Comparison of ENCODE assay signal across 8 mouse cellular contexts in genomic region chr9:64120584-64121277, GRCm38 (mm10). TPM values are rescaled to one million over a fixed set of nuclear protein-coding genes. Genes with fewer than 3 reads are reported as not detected.
DNase-seq lines count a peak whose midpoint lies in the region; ATAC-seq and TF ChIP-seq lines count a peak whose summit lies in the region.
"Had no signal": no experiment of that assay in that cellular context is flagged by ENCODE, and none has a peak within 500 bp of the region (broad histone marks: within the 10 kb centered on the region; RNA-seq: fewer than 3 reads in every experiment).

No protein-coding gene starts in this region.

- no peak for TF ChIP-seq CTCF in testis, adult 2 months (IDR thresholded peaks at IDR 0.05; ENCODE audit: control insufficient read depth, insufficient read depth, insufficient replicate concordance, low read depth, low read length)

- 42% methylated on average over 11 of the region's 11 CpGs for WGBS in forebrain, embryonic 14.5 days

- peak overlapping the region; percentile 16 for H3K4me3 ChIP-seq in testis, adult 2 months (ENCODE audit: control insufficient read depth, low read depth, low read length)
- no peak overlapping the region for H3K4me3 ChIP-seq in forebrain, embryonic 14.5 days (ENCODE audit: low read depth, low read length)

- H3K27me3 ChIP-seq in testis, adult 2 months (ENCODE audit: control insufficient read depth, insufficient read depth, low read length) = no peaks in the 10 kb centered on the region
- no peaks in the 10 kb centered on the region for H3K27me3 ChIP-seq in forebrain, embryonic 14.5 days (replicated peaks; ENCODE audit: control insufficient read depth, insufficient read depth, low read length)

- no peak overlapping the region for H3K9ac ChIP-seq in forebrain, embryonic 14.5 days (ENCODE audit: low read length)

- no peaks in the 10 kb centered on the region; the same call in 1 of the 2 replicates for H3K4me1 ChIP-seq in testis, adult 2 months (ENCODE audit: control insufficient read depth, insufficient read depth, low read length)
- no peaks in the 10 kb centered on the region for H3K4me1 ChIP-seq in forebrain, embryonic 14.5 days (ENCODE audit: control insufficient read depth, insufficient read depth, low read length)

- no peak for ATAC-seq in forebrain, embryonic 14.5 days

- no peak overlapping the region for H3K4me2 ChIP-seq in forebrain, embryonic 14.5 days (ENCODE audit: low read length)

- H3K27ac ChIP-seq in testis, adult 2 months (ENCODE audit: control insufficient read depth, insufficient read depth, low read depth, low read length) = no peak overlapping the region
- no peak overlapping the region for H3K27ac ChIP-seq in forebrain, embryonic 14.5 days (ENCODE audit: low read depth, low read length)

- no peaks in the 10 kb centered on the region for H3K9me3 ChIP-seq in forebrain, embryonic 14.5 days (replicated peaks; ENCODE audit: control insufficient read depth, low read length)

- no peak for TF ChIP-seq POLR2A in testis, adult 2 months (IDR thresholded peaks at IDR 0.05; ENCODE audit: control insufficient read depth, low read depth, low read length)

- DNase-seq in spleen, postnatal 4 days (ENCODE audit: low spot score in 2 of 2) = peak; percentile 55 to 69
- DNase-seq in spleen, postnatal 36 days (ENCODE audit: low spot score in 2 of 2) = no peak
- peak; percentile 50 for DNase-seq in c-Kit-positive CD71-positive TER-119-negative erythroid progenitor cells, embryonic 14.5 days (ENCODE audit: low read depth)
- DNase-seq in kidney, postnatal 25 days = peak; percentile 72 to 85
- DNase-seq in forebrain, embryonic 14.5 days (ENCODE audit: low spot score) = no peak
- no peak for DNase-seq in left cerebral cortex, adult 11 months (ENCODE audit: low spot score)

- no peaks in the 10 kb centered on the region for H3K36me3 ChIP-seq in testis, adult 2 months (ENCODE audit: control insufficient read depth, insufficient read depth, low read length)
- no peaks in the 10 kb centered on the region for H3K36me3 ChIP-seq in forebrain, embryonic 14.5 days (ENCODE audit: control insufficient read depth, insufficient read depth, low read length)

RNA-seq across cellular contexts. Expression of gene Lctl, which starts 3.8 kb away (rescaled TPM):
- 0.17 and 0.49 TPM in 2 replicates for polyA plus RNA-seq in testis, adult 2 months (2012; rRNA removed)
- polyA plus RNA-seq in forebrain, embryonic 14.5 days (2014; fragmentation: Nextera tagmentation; extraction: Ambion mirVana) = not detected in 2 replicates
- polyA plus RNA-seq: heart, embryonic 14.5 days had no signal

RNA-seq across cellular contexts. Expression of gene Zwilch, which starts 52.2 kb away (rescaled TPM):
- polyA plus RNA-seq in testis, adult 2 months (2012; rRNA removed) = 27.0 and 33.6 TPM in 2 replicates
- polyA plus RNA-seq in forebrain, embryonic 14.5 days (2014; fragmentation: Nextera tagmentation; extraction: Ambion mirVana) = 6.2 and 7.2 TPM in 2 replicates

RNA-seq across cellular contexts. Expression of gene Rpl4, which starts 52.4 kb away (rescaled TPM):
- polyA plus RNA-seq in testis, adult 2 months (2012; rRNA removed) = 181 and 213 TPM in 2 replicates
- polyA plus RNA-seq in forebrain, embryonic 14.5 days (2014; fragmentation: Nextera tagmentation; extraction: Ambion mirVana) = 868 and 950 TPM in 2 replicates

RNA-seq across cellular contexts. Expression of gene Snapc5, which starts 58.3 kb away (rescaled TPM):
- polyA plus RNA-seq in testis, adult 2 months (2012; rRNA removed) = 12.8 and 14.1 TPM in 2 replicates
- polyA plus RNA-seq in forebrain, embryonic 14.5 days (2014; fragmentation: Nextera tagmentation; extraction: Ambion mirVana) = 21.3 and 24.3 TPM in 2 replicates

Comparison
In these comparisons a context has a peak if more than half of its experiments do, and no peak if none do; other contexts are left out.
1. DNase-seq: peak in spleen, postnatal 4 days (2 of 2), c-Kit-positive CD71-positive TER-119-negative erythroid progenitor cells, embryonic 14.5 days (single experiment) and kidney, postnatal 25 days (2 of 2); none in spleen, postnatal 36 days (0 of 2), forebrain, embryonic 14.5 days (single experiment) and left cerebral cortex, adult 11 months (single experiment).